Mouse (Mus musculus) cerebellum, adult 11-12 months (tissue): ENCODE measurements around the gene Mettl1.

Experiments used
- DNase-seq: peaks from one replicate; pipeline ENCODE4 v3.0.0; 2022

Mettl1 gene

GRCm38 (mm10) chr10:127041274-127041766 lies at the start of gene Mettl1, which contains the start of gene Eef1akmt3:
Gene Mettl1 (plus strand): TSS chr10:127041414.
Gene Eef1akmt3 (minus strand): TSS chr10:127041513.
- DNase-seq: no peak

GRCm38 (mm10) chr10:126991676-126992075 lies 49.5 kb upstream of the Mettl1 start:
- DNase-seq: no peak

DNA sequence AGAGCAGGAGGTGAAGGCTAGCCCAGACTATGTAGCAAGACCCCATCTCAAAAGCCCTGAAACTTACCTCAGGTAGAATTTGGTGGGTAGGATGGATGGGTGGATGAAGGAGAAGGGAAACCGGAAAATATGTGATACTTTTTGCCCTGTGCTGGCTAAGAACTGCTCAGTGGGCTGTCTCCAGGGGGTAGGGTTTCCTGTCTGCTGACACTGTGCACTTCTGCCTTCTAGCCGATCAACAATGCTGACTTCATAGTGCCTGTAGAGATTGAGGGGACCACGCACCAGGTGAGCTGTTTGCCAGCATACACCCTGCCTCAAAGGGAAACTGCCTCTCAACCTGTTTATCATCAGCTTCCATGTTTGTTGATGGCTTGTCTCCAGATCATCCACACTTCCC lies 47.6 kb upstream of the Mettl1 start:
- DNase-seq: no peak

GRCm38 (mm10) chr10:126997340-126998113 lies 43.7 kb upstream of the Mettl1 start:
- peak; percentile 38 for DNase-seq

DNA sequence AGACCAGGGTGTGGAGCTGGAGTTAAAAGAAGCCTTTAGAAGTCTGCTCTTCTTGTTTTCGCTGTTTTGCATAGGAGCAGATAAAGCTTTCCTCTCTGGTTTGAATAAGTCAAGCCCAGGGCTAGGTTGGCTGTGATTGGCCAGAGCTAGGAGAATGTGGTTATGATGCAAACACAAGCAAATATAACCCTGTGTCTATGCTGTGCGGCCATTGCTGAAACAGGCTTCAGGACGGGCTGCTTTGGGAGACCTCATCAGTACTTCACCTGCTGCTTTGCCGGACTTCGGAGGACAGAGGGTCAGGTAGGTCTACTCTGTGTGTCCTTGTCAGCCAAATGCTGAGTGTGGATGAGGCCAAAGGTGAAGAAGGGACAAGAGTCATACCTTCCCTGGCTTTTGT lies 40.7 kb upstream of the Mettl1 start, which contains the start of gene Avil:
Avil (plus strand) TSS at position 181 of the 400 bp plus-strand sequence.
- no peak for DNase-seq

- no peak for DNase-seq
Observed at GRCm38 (mm10) chr10:127001297-127001696, 39.9 kb upstream of the Mettl1 start.

GRCm38 (mm10) chr10:127002056-127002455 lies 39.2 kb upstream of the Mettl1 start:
- no peak for DNase-seq

DNA sequence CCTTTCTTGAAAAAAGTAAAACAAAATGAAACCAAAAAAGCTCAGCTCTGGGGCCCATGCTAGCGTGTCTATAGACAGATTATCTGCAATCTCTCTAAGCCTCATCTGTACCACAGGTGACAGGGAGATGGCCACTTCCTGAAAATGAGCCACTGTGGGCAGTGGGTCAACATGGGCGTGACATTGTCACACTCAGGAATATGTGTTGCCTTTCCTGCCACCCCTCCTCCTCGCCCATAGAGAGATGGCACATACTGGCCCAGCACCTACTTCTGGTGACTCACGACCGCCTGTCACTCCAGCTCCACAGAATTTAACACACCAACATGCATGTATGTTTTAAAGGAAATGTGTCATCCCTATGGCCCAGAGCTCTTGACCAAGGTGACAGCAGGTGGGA lies 38.4 kb upstream of the Mettl1 start:
- no peak for DNase-seq

GRCm38 (mm10) chr10:127003334-127003733 lies 37.9 kb upstream of the Mettl1 start:
- no peak for DNase-seq

DNA sequence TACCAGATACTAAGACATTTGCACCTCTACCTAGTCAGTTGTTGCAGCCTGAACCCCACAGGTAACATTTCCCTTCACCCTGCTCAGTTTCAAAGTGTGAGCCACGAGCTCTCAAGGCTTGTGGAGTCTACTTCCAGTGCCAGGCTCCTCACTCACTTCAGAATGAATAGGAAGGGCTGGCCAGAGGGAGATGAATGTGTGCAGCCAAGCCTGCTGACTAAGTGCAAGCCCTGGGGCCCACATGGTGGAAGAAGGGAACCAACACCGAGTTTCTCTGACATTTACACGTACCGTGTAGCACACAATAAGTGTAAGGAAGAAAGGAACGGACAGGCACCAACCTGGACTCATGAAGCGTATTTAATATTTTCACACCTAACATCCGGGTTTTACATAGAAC lies 37.4 kb upstream of the Mettl1 start:
- no peak for DNase-seq

- DNase-seq: no peak
Observed at GRCm38 (mm10) chr10:127016488-127016887, 24.7 kb upstream of the Mettl1 start.

- DNase-seq: no peak
Observed at GRCm38 (mm10) chr10:127017071-127017470, 24.1 kb upstream of the Mettl1 start.

DNA sequence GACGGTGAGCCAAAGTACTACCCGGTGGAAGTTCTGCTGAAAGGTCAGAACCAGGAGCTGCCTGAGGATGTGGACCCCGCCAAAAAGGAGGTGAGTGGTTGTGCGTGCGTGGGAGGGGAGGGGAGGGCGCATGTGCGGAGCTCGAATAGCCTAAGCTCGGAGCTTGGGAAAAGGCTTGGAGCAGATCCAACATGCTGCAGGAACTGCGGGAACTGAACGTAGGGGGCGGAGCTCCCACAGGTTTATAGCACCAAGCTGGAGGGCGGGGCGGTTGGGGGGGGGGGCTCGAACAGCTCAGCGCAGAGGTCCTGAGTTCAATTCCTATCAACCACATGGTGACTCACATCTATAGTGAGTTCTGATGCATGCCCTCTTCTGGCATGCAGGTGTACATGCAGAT lies 22.8 kb upstream of the Mettl1 start:
- no peak for DNase-seq

- DNase-seq: peak; percentile 88
Observed at GRCm38 (mm10) chr10:127030336-127031296, 10.6 kb upstream of the Mettl1 start, which contains the start of gene Tsfm. Gene Tsfm (minus strand): TSS chr10:127030840.

- no peak for DNase-seq
Observed at GRCm38 (mm10) chr10:127033301-127033741, 7.9 kb upstream of the Mettl1 start.

DNA sequence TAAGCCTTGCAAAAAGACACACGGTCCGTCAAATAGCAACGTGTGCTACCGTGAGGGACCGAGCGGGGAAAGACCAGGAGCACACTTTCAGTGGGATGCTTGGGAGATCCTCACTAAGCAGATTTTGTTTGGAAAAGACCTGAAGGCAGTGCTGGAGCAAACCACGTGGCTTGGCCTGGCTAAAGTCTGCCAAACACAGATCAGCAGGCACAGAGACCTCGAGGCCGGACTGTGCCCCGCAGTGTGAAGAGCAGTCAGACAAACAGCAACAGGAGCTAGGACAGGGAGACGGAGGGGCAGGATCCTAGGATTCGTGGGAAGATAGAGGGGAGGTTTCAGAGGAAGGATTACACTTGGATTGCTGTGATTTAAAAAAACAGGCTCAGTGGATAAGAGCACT lies 4.9 kb upstream of the Mettl1 start:
- DNase-seq: no peak

- DNase-seq: no peak
Observed at GRCm38 (mm10) chr10:127037641-127038040, 3.6 kb upstream of the Mettl1 start.

DNA sequence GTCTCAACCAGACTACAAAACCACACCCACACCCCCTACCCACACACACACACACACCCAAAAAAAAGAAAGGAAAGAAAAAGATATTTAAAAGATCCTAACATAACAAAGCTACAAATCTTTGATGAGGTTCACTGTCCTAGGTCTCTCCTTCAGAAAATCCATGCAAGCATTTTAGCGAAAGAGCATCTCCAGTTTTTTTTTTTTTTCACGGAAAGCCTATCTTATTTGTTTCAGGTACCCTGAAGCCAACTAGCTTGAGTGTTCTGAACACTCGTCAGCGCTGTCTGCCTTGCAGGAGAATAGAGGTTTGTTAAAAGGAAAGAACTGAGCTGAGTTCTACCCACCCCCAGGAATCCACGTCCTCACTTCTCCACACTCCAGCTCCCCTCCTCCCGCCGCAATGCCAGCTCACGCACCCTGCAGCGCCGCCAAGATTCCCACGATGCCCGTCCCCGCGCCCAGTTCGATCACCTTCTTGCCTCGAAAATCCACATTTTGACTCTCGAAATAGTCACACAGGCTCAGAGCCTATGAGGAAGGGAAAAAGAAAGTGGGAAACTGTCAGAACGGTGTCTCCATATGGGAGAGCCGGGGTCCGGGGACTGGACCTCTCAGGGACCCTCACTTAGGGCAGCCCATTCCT lies 522 bp upstream of the Mettl1 start:
- DNase-seq: no peak

DNA sequence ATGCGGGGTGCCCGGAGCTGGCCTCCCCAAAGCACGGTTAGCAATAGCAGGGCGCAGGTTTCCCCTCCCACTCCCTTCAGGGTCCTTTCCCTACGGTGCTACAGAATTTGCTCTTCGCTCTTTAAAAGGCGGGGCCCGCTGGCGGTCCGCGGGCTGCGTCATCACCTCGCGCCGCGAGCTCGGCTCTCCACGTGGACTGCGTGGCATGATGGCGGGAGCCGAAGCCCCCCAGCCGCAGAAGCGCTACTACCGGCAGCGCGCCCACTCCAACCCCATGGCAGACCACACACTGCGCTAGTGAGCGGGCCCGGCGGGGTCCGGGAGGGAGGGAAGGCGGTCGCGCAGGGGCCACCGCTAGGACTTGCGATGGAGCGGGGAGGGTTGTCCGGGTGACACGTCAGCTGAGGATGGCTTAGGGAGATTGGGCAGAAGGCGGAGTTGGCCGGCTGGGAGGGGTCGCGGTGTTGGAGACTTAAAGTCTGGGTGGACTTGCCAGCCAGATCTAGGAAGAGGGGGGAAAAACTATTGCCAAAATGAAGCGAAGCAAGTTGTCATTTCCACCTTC lies 642 bp downstream of the Mettl1 start:
- peak; percentile 84 for DNase-seq

- no peak for DNase-seq
Observed at GRCm38 (mm10) chr10:127042468-127043115, 1.4 kb downstream of the Mettl1 start.

DNA sequence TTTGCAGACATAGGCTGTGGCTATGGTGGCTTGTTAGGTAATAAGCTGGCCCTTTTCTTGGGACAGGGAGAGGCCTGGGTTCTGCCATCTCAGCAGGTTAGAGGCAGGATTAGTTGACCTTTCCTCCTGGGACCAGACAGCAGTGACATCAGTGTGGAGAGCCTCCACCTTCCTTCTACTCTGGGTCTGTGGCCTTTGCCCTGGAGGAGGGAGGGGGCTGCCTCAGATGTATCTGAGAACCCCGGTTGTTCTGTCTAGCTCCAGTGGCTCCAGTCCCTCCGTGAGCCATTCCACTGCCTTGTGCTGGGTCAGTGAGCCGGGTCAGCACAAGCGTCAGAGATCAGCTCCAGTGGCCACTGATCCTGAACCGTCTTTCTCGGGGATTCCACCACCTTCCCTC lies 2.0 kb downstream of the Mettl1 start:
- no peak for DNase-seq

GRCm38 (mm10) chr10:127047954-127048353 lies 6.7 kb downstream of the Mettl1 start, which contains the start of gene Cyp27b1:
Gene Cyp27b1 (plus strand): TSS chr10:127048250.
- DNase-seq: no peak
